Mouse (Mus musculus): Measurements from ENCODE around the gene Cd96.
"Not testable (repeated sequence)": the region's sequence is repeated elsewhere in the genome, so short reads cannot be mapped to it uniquely, and the experiment has no call there.

The Cd96 gene

DNA sequence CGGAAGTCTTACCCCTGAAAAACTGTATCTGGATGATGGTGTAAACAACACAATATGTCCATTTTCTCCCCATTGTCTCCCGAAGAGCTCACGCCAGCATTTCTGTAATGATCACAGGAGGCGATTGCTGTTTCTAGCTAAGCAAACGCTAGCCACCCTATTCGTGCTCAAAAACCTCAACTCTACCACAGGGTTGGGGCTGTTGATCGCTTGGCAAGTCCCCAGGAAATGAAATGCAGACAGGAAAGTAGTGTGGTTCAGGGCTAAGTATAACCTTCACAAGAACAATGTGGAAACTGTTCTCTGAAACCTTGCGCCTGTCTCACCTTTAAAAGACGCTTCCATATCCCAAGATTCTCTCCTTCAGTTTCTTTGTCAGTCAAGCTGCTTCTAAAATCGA lies at the start of gene Cd96:
Gene Cd96 (minus strand): TSS at position 232 of the 400 bp plus-strand sequence.
- DNase-seq (ENCODE audit: low spot score) = no peak

DNA sequence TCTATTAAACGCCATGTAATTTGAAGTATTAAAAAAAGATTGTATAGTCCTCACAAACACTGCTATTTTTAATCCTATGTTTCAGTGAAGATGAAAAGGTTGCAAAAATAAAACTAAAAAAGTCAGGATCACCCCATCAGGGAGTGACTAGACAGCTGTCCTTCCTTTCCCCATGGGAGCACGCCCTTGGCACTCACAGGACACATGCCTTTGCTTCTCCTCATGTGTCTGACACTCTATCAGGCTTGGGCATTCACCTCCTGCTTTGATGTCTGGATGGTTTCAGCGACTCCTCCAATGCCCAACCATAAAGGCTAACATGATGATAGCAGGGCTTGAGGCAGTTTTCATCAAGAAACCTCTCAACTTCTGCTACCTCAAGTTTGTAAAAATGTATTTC lies 46.9 kb upstream of the Cd96 start:
- DNase-seq (ENCODE audit: low spot score) = no peak

- no peak for DNase-seq (ENCODE audit: low spot score)
Observed at GRCm38 (mm10) chr16:46165305-46165704, 45.3 kb upstream of the Cd96 start.

GRCm38 (mm10) chr16:46154832-46155231 lies 34.8 kb upstream of the Cd96 start, which contains the start of gene Gm4737:
TSS of gene Gm4737 (minus strand) at chr16:46155077.
- DNase-seq (ENCODE audit: low spot score) = not testable (repeated sequence)

- no peak for DNase-seq (ENCODE audit: low spot score)
Observed at GRCm38 (mm10) chr16:46151141-46151540, 31.1 kb upstream of the Cd96 start.

- DNase-seq (ENCODE audit: low spot score) = no peak
Observed at GRCm38 (mm10) chr16:46148661-46149341, 28.8 kb upstream of the Cd96 start.

GRCm38 (mm10) chr16:46146962-46147361 lies 26.9 kb upstream of the Cd96 start:
- no peak for DNase-seq (ENCODE audit: low spot score)

DNA sequence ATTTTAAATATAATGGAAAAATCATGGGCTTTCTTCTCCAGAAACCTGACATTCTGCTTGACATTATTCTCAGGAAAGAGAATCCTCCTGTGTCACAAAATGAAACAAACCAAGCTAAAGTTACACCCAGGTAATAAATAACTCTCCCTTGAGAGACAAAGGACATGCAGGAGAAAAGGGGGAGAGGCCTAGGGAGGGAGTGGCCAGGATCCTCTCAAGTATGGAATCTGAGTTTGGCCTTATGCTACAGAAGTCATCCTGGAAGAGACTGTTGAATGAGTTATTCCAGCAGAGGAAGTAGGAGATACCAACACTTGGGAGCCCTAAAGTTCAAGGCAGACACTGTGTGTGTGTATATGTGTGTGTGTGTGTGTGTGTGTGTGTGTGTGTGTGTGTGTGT lies 2.2 kb upstream of the Cd96 start:
- no peak for DNase-seq (ENCODE audit: low spot score)

DNA sequence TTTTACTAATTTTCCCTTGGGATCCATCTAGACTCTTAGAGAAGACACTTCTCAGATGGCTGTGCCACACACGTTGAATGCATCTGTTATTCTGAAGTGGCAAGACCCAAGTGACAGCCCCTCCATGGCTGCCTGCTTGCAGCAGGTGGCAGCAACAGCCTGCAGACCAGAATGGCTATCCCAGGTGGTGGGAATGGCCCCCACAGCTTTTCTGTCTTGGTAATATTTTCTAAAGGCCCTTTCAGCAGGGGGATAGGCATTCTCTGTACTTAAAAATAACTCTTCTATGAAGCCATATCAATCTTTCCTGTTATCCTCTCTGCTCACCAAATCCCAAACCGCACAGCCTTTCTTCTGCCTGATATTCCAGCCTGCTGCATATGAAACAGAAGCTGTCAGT lies 1.4 kb upstream of the Cd96 start:
- DNase-seq (ENCODE audit: low spot score) = no peak

GRCm38 (mm10) chr16:46120607-46121006 lies 556 bp upstream of the Cd96 start:
- no peak for DNase-seq (ENCODE audit: low spot score)

GRCm38 (mm10) chr16:46117645-46118044 lies 2.4 kb downstream of the Cd96 start:
- DNase-seq (ENCODE audit: low spot score) = no peak

DNA sequence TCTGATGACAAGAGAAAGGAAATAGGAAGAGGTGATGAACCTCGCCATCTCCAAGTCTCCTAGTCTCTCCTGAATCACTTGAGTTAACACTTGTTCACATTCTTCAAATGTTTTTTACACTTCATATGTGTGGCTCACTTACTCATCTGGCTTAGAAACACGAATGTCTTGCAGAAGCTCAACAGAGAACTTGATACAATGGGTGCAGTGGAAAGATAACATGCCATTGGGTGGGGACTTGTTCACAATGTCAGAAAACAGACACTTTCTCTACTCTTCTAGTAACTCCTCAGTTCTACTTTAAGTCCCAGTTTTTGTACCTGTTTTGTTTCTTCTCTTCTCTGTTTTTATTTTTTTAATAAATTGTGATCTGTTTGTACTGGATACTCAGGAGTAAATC lies 5.3 kb downstream of the Cd96 start:
- DNase-seq (ENCODE audit: low spot score) = no peak

DNA sequence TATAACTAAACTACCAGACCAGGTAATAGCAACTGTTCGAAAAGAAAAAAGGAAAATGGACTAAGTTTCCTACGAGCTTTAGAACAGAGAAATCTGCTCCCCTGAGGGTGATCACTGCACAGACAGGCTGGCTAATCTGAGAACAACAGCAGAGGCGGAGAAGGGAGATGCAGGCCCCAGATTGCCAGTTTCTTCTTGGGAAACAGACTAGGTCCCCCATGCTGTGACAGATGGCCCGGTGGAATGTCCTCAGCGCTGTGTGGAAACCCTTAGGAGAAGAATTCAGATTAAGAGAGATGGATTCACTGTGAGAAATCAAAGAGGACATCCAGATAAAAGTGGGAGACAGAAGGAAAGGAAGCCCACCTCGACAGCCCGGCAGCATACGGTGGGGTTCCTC lies 10.5 kb downstream of the Cd96 start:
- no peak for DNase-seq (ENCODE audit: low spot score)

GRCm38 (mm10) chr16:46107431-46107830 lies 12.6 kb downstream of the Cd96 start:
- no peak for DNase-seq (ENCODE audit: low spot score)

- no peak for DNase-seq (ENCODE audit: low spot score)
Observed at GRCm38 (mm10) chr16:46104491-46104890, 15.6 kb downstream of the Cd96 start.

- DNase-seq (ENCODE audit: low spot score) = no peak
Observed at GRCm38 (mm10) chr16:46101748-46102147, 18.3 kb downstream of the Cd96 start.

GRCm38 (mm10) chr16:46100286-46100685 lies 19.8 kb downstream of the Cd96 start:
- DNase-seq (ENCODE audit: low spot score) = no peak

- DNase-seq (ENCODE audit: low spot score) = no peak
Observed at GRCm38 (mm10) chr16:46097421-46097820, 22.6 kb downstream of the Cd96 start.

GRCm38 (mm10) chr16:46094478-46094877 lies 25.6 kb downstream of the Cd96 start:
- peak; percentile 13 for DNase-seq (ENCODE audit: low spot score)

DNA sequence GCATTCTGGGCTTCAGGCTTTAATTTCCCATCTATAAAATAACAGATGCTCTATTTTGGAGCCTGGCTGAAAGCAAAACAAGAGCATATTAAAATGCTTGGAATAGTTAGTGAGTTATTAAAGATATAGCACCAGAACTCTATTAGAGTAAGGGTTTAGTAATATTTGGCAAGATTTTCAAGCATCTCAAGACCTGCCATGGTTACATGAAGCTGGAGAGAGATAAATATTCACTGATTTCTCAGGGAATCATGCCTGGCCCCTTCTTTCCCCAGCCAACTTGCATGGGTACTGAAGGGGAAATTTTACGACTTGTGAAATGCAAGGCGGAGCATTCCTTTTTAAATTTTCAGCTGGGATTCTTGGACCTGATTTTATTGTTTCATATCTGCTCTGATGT lies 27.1 kb downstream of the Cd96 start:
- DNase-seq (ENCODE audit: low spot score) = no peak

GRCm38 (mm10) chr16:46086874-46087473 lies 33.1 kb downstream of the Cd96 start:
- DNase-seq (ENCODE audit: low spot score) = no peak

- no peak for DNase-seq (ENCODE audit: low spot score)
Observed at GRCm38 (mm10) chr16:46068000-46068399, 52.1 kb downstream of the Cd96 start.

DNA sequence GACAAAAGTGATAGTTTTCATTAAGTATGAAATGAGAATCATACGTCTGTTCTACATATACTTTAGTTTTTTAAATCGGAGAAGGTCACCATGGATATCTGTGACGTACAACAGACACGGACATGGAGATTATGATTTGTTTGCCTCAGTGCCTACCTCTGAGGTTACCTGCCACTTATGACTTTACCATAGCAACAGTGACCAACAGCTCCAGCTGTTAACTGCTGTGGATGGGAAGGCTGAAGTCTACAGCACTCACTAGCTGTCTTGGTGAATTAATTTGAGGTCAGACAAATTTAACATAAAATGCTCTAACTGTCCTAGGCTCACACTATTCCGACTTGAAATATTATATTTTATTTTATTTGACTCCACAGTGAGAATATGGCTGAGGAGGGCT lies 56.8 kb downstream of the Cd96 start:
- no peak for DNase-seq (ENCODE audit: low spot score)

DNA sequence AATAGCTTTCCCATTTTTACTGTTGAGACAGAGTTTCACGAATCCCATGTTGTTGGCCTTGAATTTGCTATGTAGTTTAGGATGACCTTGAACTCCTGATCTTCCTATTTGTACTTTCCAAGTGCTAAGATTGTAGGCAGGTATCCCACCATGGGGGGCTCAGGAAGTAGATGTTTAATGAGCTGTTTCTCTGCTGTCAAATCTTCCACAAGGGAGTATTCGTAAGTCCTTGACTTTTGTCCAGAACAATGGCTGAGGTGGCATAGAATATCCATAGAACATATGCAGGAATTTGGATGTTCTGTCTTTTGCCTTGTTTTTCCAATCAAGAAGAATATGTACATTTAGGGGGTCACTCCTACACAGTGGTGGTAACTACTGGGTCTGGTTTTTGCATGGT lies 73.1 kb downstream of the Cd96 start:
- no peak for DNase-seq (ENCODE audit: low spot score)

Measured in ovary, postnatal 14 days (tissue).